Mouse (Mus musculus): ENCODE measurements around the gene Nxt1. TPM values are rescaled to one million over a fixed set of nuclear protein-coding genes. Genes with fewer than 3 reads are reported as not detected.

Gene Nxt1
- total and polyA plus RNA-seq, 3 experiments, result 68.2 to 125 (median 80.6) TPM

GRCm38 (mm10) chr2:148644421-148645000 lies 27.9 kb upstream of the Nxt1 start:
- no peak for TF ChIP-seq CHD2 (IDR thresholded peaks at IDR 0.05; ENCODE audit: low read length)
- TF ChIP-seq BHLHE40 (IDR thresholded peaks at IDR 0.05; ENCODE audit: low read depth, low read length), result no peak
- no peak for TF ChIP-seq GABPA (IDR thresholded peaks at IDR 0.05; ENCODE audit: insufficient replicate concordance, low read depth, low read length)
- TF ChIP-seq RAD21 (IDR thresholded peaks at IDR 0.05; ENCODE audit: low read depth, low read length), result no peak
- no peak for TF ChIP-seq MAZ (IDR thresholded peaks at IDR 0.05; ENCODE audit: low read depth, low read length)
- no peak for TF ChIP-seq JUN (IDR thresholded peaks at IDR 0.05; ENCODE audit: insufficient read depth, low read depth, low read length)
- TF ChIP-seq RCOR1 (conservative IDR thresholded peaks at IDR 0.05; ENCODE audit: low read depth, low read length), result no peak
- no peak for TF ChIP-seq JUND (conservative IDR thresholded peaks at IDR 0.05; ENCODE audit: low read depth, low read length)
- no peak for TF ChIP-seq TBP (conservative IDR thresholded peaks at IDR 0.05; ENCODE audit: low read depth, low read length)
- TF ChIP-seq ZKSCAN1 (IDR thresholded peaks at IDR 0.05; ENCODE audit: borderline replicate concordance, low read depth, low read length), result no peak
- no peak for TF ChIP-seq ETS1 (conservative IDR thresholded peaks at IDR 0.05; ENCODE audit: low read depth, low read length)
- no peak for TF ChIP-seq POLR2A (IDR thresholded peaks at IDR 0.05; ENCODE audit: low read depth, low read length)
- no peak for TF ChIP-seq SMC3 (IDR thresholded peaks at IDR 0.05; ENCODE audit: low read depth, low read length)
- no peaks in the 10 kb centered on the region for H3K27me3 ChIP-seq (replicated peaks)
- dilution Hi-C loops (cut with MboI; ENCODE audit: extremely low pct_ligation_motif_present, extremely low pct_unique_long_range_greater_than_20kb, low sequenced_read_pairs) (no loop called here), in situ Hi-C loops (cut with MboI; ENCODE audit: low pct_ligation_motif_present, low pct_unique_long_range_greater_than_20kb, low sequenced_read_pairs) (no loop called here)
- no peak overlapping the region for H3K4me2 ChIP-seq (ENCODE audit: insufficient read depth, low read depth, poor library complexity, severe bottlenecking)
- no peak overlapping the region for H3K27ac ChIP-seq (ENCODE audit: insufficient read depth, low read depth)
- no peak overlapping the region for H3K4me3 ChIP-seq (replicated peaks in 1 of 3; ENCODE audit: low read depth in 2 of 3, low read length in 2 of 3, poor library complexity in 1 of 3)
- no peaks in the 10 kb centered on the region for H3K36me3 ChIP-seq (replicated peaks in 1 of 2; ENCODE audit: control insufficient read depth in 1 of 2, insufficient read depth in 1 of 2, low read length in 1 of 2)
- no peaks in the 10 kb centered on the region for H3K9me3 ChIP-seq (replicated peaks; ENCODE audit: low read length)
- no peak for DNase-seq (ENCODE audit: extremely low read depth)
- H3K9ac ChIP-seq (ENCODE audit: insufficient read depth, low read depth), result no peak overlapping the region
- no peaks in the 10 kb centered on the region for H3K79me2 ChIP-seq (replicated peaks; ENCODE audit: control insufficient read depth, extremely low read depth, insufficient read depth, poor library complexity, severe bottlenecking)
- no peaks in the 10 kb centered on the region for H3K4me1 ChIP-seq (ENCODE audit: control insufficient read depth in 1 of 2, insufficient read depth in 2 of 2)

GRCm38 (mm10) chr2:148650587-148651357 lies 21.6 kb upstream of the Nxt1 start:
- no peak for DNase-seq (ENCODE audit: extremely low read depth)
- H3K27me3 ChIP-seq (replicated peaks), result no peaks in the 10 kb centered on the region
- no peak overlapping the region for H3K4me3 ChIP-seq (replicated peaks in 1 of 3; ENCODE audit: low read depth in 2 of 3, low read length in 2 of 3, poor library complexity in 1 of 3)
- H3K79me2 ChIP-seq (replicated peaks; ENCODE audit: control insufficient read depth, extremely low read depth, insufficient read depth, poor library complexity, severe bottlenecking), result no peaks in the 10 kb centered on the region
- dilution Hi-C loops (cut with MboI; ENCODE audit: extremely low pct_ligation_motif_present, extremely low pct_unique_long_range_greater_than_20kb, low sequenced_read_pairs) (no loop called here), in situ Hi-C loops (cut with MboI; ENCODE audit: low pct_ligation_motif_present, low pct_unique_long_range_greater_than_20kb, low sequenced_read_pairs) (loop anchor here (25.0 kb wide), 1 partner anchor 263 kb away; the partner anchor contains the start of gene Sstr4)
- no peak overlapping the region for H3K9ac ChIP-seq (ENCODE audit: insufficient read depth, low read depth)
- no peaks in the 10 kb centered on the region for H3K4me1 ChIP-seq (ENCODE audit: control insufficient read depth in 1 of 2, insufficient read depth in 2 of 2)
- no peaks in the 10 kb centered on the region for H3K36me3 ChIP-seq (replicated peaks in 1 of 2; ENCODE audit: control insufficient read depth in 1 of 2, insufficient read depth in 1 of 2, low read length in 1 of 2)
- no peak overlapping the region for H3K4me2 ChIP-seq (ENCODE audit: insufficient read depth, low read depth, poor library complexity, severe bottlenecking)
- no peaks in the 10 kb centered on the region for H3K9me3 ChIP-seq (replicated peaks; ENCODE audit: low read length)
- no peak overlapping the region for H3K27ac ChIP-seq (ENCODE audit: insufficient read depth, low read depth)
- no peak for TF ChIP-seq E2F4 (IDR thresholded peaks at IDR 0.05; ENCODE audit: insufficient replicate concordance, low read depth, low read length)
- no peak for TF ChIP-seq CHD1 (IDR thresholded peaks at IDR 0.05; ENCODE audit: low read depth, low read length)
- TF ChIP-seq USF2 (conservative IDR thresholded peaks at IDR 0.05; ENCODE audit: low read depth, low read length), result no peak

All from CH12.LX (cell line).